Mouse (Mus musculus) monocyte, adult 2 months (primary cell): ENCODE results near the gene Fryl.

Experiments used
- DNase-seq, 2 experiments: peaks; one replicate each; pipeline ENCODE4 v3.0.0; 2022; ENCODE audit warnings: low spot score in 2 of 2, low read depth in 1 of 2

Fryl gene

GRCm38 (mm10) chr5:73257096-73257495 is 677 bp upstream of the Fryl start:
- DNase-seq: no peak

GRCm38 (mm10) chr5:73255321-73256251 is 833 bp downstream of the Fryl start:
- DNase-seq: peak in 1 of 2 experiments; percentile 12

- no peak for DNase-seq
Observed at GRCm38 (mm10) chr5:73254660-73255059, 1.8 kb downstream of the Fryl start.

- no peak for DNase-seq
Observed at GRCm38 (mm10) chr5:73252739-73253138, 3.7 kb downstream of the Fryl start.

- no peak for DNase-seq
Observed at GRCm38 (mm10) chr5:73249341-73249740, 7.1 kb downstream of the Fryl start.

- no peak for DNase-seq
Observed at GRCm38 (mm10) chr5:73248211-73248610, 8.2 kb downstream of the Fryl start.

- DNase-seq: no peak
Observed at GRCm38 (mm10) chr5:73246414-73246813, 10.0 kb downstream of the Fryl start.

- DNase-seq: no peak
Observed at GRCm38 (mm10) chr5:73244403-73244802, 12.0 kb downstream of the Fryl start.

GRCm38 (mm10) chr5:73241966-73242365 is 14.5 kb downstream of the Fryl start:
- no peak for DNase-seq

- DNase-seq: no peak
Observed at GRCm38 (mm10) chr5:73241332-73241731, 15.1 kb downstream of the Fryl start.

GRCm38 (mm10) chr5:73240391-73240790 is 16.0 kb downstream of the Fryl start:
- DNase-seq: no peak

GRCm38 (mm10) chr5:73236894-73237334 is 19.5 kb downstream of the Fryl start:
- no peak for DNase-seq

- DNase-seq: no peak
Observed at GRCm38 (mm10) chr5:73235201-73235600, 21.2 kb downstream of the Fryl start.

GRCm38 (mm10) chr5:73233018-73233881 is 23.2 kb downstream of the Fryl start:
- no peak for DNase-seq

- no peak for DNase-seq
Observed at GRCm38 (mm10) chr5:73232267-73232666, 24.2 kb downstream of the Fryl start.

GRCm38 (mm10) chr5:73231835-73232234 is 24.6 kb downstream of the Fryl start:
- DNase-seq: no peak

GRCm38 (mm10) chr5:73230171-73230570 is 26.2 kb downstream of the Fryl start:
- DNase-seq: no peak

- no peak for DNase-seq
Observed at GRCm38 (mm10) chr5:73229467-73229866, 27.0 kb downstream of the Fryl start.

GRCm38 (mm10) chr5:73228291-73229049 is 27.9 kb downstream of the Fryl start:
- DNase-seq: no peak

- DNase-seq: no peak
Observed at GRCm38 (mm10) chr5:73227518-73228101, 28.8 kb downstream of the Fryl start.

- no peak for DNase-seq
Observed at GRCm38 (mm10) chr5:73223065-73223464, 33.4 kb downstream of the Fryl start.
